Mouse (Mus musculus) embryonic facial prominence, embryonic 13.5 days (tissue): ENCODE measurements around the gene Aff1. TPM values are rescaled to one million over a fixed set of nuclear protein-coding genes. Genes with fewer than 3 reads are reported as not detected.

Source experiments
- ATAC-seq: fragments of 200-750 bp; cut with Nextera tagmentation; 2 replicates; pipeline ENCODE4 v1.8.0; 2017; ENCODE audit warnings: low read depth; ENCODE audit not compliant: insufficient number of reproducible peaks, insufficient read depth, low FRiP score, low TSS enrichment
- H3K27ac ChIP-seq: fragments of 300-500 bp; sonication (generic); 2 replicates; pipeline ENCODE4 v1.5.1; 2015; ENCODE audit warnings: moderate library complexity, mild to moderate bottlenecking, inconsistent platforms
- H3K27me3 ChIP-seq: fragments of 300-500 bp; sonication (generic); 2 replicates; pipeline ENCODE4 v1.6.1; 2015; ENCODE audit warnings: mild to moderate bottlenecking, inconsistent platforms
- H3K36me3 ChIP-seq: fragments of 300-500 bp; sonication (generic); 2 replicates; pipeline ENCODE4 v1.6.1; 2015; ENCODE audit warnings: mild to moderate bottlenecking, inconsistent platforms
- H3K4me1 ChIP-seq: fragments of 300-500 bp; sonication (generic); 2 replicates; pipeline ENCODE4 v1.6.1; 2015; ENCODE audit warnings: inconsistent platforms
- H3K4me2 ChIP-seq: fragments of 300-500 bp; sonication (generic); 2 replicates; pipeline ENCODE4 v1.6.1; 2015; ENCODE audit warnings: moderate library complexity, mild to moderate bottlenecking, inconsistent platforms
- H3K4me3 ChIP-seq: fragments of 300-500 bp; sonication (generic); 2 replicates; pipeline ENCODE4 v1.5.1; 2015; ENCODE audit warnings: mild to moderate bottlenecking, inconsistent platforms
- H3K9ac ChIP-seq: fragments of 300-500 bp; sonication (generic); 2 replicates; pipeline ENCODE4 v1.6.1; 2015; ENCODE audit warnings: mild to moderate bottlenecking, inconsistent platforms
- H3K9me3 ChIP-seq: fragments of 300-500 bp; sonication (generic); 2 replicates; pipeline ENCODE4 v1.6.1; 2016; ENCODE audit warnings: inconsistent platforms
- WGBS: fragments of 180-500 bp; shearing (Covaris S2); methylation state at CpG from one replicate; pipeline ENCODE4 v1.1.7; 2015; ENCODE audit warnings: mixed read lengths; 5-methylcytosine and 5-hydroxymethylcytosine counted together
- polyA plus RNA-seq: library from polyadenylated mRNA; unstranded; fragments of >200 nt; fragmentation: Nextera tagmentation; extraction: Ambion mirVana; gene quantifications from 2 replicates; pipeline ENCODE4 v1.2.1, GENCODE M21; 2015

Gene Aff1
- polyA plus RNA-seq, 1 experiment from 2014 or later, result 5.2 TPM

- Histone ChIP-seq H3K9ac (no peak overlapping the region), H3K36me3 (peaks cover 8% of the 10 kb centered on the region; the same call in 1 of the 2 replicates), H3K9me3 (peaks cover 6% of the 10 kb centered on the region), H3K27ac (no peak overlapping the region), H3K4me2 (no peak overlapping the region), H3K27me3 (no peaks in the 10 kb centered on the region), H3K4me3 (no peak overlapping the region), H3K4me1 (peaks cover 1% of the 10 kb centered on the region)
- no peak for ATAC-seq
- WGBS, result 100% methylated on average over 2 of the region's 2 CpGs
Observed at GRCm38 (mm10) chr5:103765758-103766431, 73.7 kb downstream of the Aff1 start.

DNA sequence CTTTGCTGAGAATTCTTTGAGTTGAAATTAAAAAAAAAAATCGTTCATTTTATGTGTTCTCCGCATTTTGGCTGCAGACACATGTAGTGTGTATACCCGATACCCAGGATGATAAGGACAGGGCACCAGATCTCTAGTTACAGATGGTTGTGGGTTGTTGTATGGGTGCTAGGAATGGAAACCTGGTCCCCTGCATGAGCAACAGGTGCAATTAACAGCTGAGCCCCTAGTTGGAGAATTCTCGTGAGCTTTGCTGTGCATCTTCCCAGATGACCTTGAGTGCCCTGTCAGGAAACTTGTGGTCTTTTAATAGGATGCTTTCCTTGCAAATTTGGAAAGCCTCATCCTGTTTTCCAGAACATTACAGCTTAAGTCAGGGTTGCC lies 74.2 kb downstream of the Aff1 start:
- H3K4me1 ChIP-seq, result peaks cover 3% of the 10 kb centered on the region; the same call in 1 of the 2 replicates
- ATAC-seq, result no peak
- no peak overlapping the region for H3K4me2 ChIP-seq
- H3K4me3 ChIP-seq, result no peak overlapping the region
- WGBS, result 96% methylated on average over 4 of the region's 4 CpGs
- no peak overlapping the region for H3K9ac ChIP-seq
- no peak overlapping the region for H3K27ac ChIP-seq
- no peaks in the 10 kb centered on the region for H3K27me3 ChIP-seq
- H3K9me3 ChIP-seq, result peaks cover 6% of the 10 kb centered on the region
- peaks cover 8% of the 10 kb centered on the region; the same call in 1 of the 2 replicates for H3K36me3 ChIP-seq

DNA sequence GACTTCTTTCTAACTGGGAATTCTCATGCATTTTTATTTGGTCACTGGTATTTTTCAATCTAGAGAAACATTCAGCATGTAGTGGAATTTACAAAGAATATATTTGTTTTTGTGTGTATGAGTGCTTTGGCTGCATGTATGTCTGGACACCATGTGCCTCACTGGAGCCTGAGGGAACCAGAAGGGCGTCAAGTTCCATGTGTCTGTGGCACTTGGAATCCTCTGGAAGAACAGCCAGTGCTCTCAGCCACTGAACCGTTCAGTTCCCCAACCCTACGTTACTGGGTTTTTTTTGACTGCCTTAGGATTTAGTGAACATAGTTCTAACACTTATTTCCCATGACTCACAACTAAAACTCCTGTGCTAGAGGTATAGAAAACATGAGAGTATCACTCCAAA lies 76.8 kb downstream of the Aff1 start:
- Histone ChIP-seq H3K4me2 (no peak overlapping the region), H3K9ac (no peak overlapping the region), H3K27ac (no peak overlapping the region), H3K9me3 (peaks cover 6% of the 10 kb centered on the region), H3K4me3 (no peak overlapping the region), H3K36me3 (peaks cover 8% of the 10 kb centered on the region; the same call in 1 of the 2 replicates), H3K27me3 (no peaks in the 10 kb centered on the region), H3K4me1 (peaks cover 25% of the 10 kb centered on the region)
- WGBS, result 79% methylated on average over 3 of the region's 3 CpGs
- ATAC-seq, result no peak

- peaks cover 8% of the 10 kb centered on the region; the same call in 1 of the 2 replicates for H3K36me3 ChIP-seq
- no peak overlapping the region for H3K27ac ChIP-seq
- no peak overlapping the region for H3K4me2 ChIP-seq
- H3K9ac ChIP-seq, result no peak overlapping the region
- H3K4me3 ChIP-seq, result no peak overlapping the region
- H3K9me3 ChIP-seq, result peaks cover 6% of the 10 kb centered on the region
- H3K27me3 ChIP-seq, result no peaks in the 10 kb centered on the region
- 73% methylated on average over 9 of the region's 9 CpGs for WGBS
- ATAC-seq, result no peak
- H3K4me1 ChIP-seq, result peaks cover 32% of the 10 kb centered on the region
Observed at GRCm38 (mm10) chr5:103769701-103770100, 77.5 kb downstream of the Aff1 start.

DNA sequence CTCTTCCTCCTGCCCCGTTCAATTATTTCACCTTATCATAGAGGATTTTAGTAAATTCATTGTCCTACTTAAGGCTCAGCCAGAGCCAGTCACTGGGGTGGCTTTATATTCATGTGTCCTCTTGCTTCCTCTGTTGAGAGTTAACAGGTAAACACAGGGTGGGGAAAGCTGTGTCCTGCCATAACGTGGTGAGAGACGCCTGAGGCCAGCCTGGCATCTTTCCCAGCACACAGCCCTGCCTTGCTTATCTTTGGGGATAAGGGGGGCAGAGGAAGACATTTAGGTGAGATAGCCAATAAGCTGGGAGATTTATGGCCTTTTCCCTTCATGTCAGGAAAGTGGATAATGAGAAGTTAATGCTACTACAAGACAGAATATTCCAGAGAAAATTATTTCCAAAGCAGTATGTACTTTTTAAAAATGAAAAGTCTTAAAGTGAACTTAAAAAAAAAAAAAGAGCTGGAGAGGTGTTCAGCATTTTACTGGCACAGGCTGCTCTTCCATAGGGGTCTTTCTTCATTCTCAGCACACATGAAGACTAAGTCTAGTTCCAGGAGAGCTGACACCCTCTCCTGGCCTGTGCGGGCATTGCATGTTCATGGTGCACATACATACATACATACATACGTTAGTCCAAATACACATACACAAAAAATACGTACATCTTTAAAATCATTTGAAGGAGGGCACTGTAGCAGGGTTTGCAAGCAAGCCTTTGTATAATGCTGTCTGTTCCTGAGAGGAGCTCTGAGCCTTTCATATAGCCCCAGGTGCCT lies 78.5 kb downstream of the Aff1 start:
- H3K27ac ChIP-seq, result no peak overlapping the region
- H3K9me3 ChIP-seq, result peaks cover 5% of the 10 kb centered on the region
- peaks cover 5% of the 10 kb centered on the region; the same call in 1 of the 2 replicates for H3K36me3 ChIP-seq
- WGBS, result 80% methylated on average over 6 of the region's 6 CpGs
- peaks cover 41% of the 10 kb centered on the region for H3K4me1 ChIP-seq
- H3K27me3 ChIP-seq, result no peaks in the 10 kb centered on the region
- H3K4me2 ChIP-seq, result no peak overlapping the region
- no peak for ATAC-seq
- H3K9ac ChIP-seq, result no peak overlapping the region
- H3K4me3 ChIP-seq, result no peak overlapping the region

DNA sequence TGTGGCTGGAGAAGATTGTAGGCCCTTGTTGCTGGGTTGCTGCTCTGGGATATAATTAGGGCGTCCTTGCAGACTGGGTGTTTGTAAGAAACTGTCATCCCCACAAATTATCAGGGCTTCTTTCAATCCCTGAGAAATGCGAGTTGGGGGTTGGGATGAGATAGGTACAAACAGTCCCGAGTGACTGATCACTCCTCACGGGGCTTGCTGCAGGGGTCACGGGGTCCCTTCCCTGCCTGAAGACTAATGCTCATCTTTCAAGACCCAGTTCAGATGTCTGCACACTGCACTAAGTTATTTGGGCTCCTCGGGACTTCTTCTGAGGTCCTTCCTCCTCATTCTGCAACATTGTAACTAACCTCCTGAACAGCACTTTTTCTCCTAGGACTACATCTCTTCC lies 79.2 kb downstream of the Aff1 start:
- ATAC-seq, result no peak
- Histone ChIP-seq H3K4me3 (no peak overlapping the region), H3K9me3 (no peaks in the 10 kb centered on the region), H3K9ac (no peak overlapping the region), H3K36me3 (no peaks in the 10 kb centered on the region), H3K27ac (no peak overlapping the region), H3K4me1 (peaks cover 41% of the 10 kb centered on the region), H3K4me2 (no peak overlapping the region), H3K27me3 (no peaks in the 10 kb centered on the region)
- WGBS, result 26% methylated on average over 6 of the region's 6 CpGs

GRCm38 (mm10) chr5:103772252-103772651 lies 80.1 kb downstream of the Aff1 start:
- WGBS, result 18% methylated on average over 4 of the region's 4 CpGs
- Histone ChIP-seq H3K27ac (peak overlapping the region; percentile 78; the same call in 1 of the 2 replicates), H3K4me3 (no peak overlapping the region), H3K9me3 (no peaks in the 10 kb centered on the region), H3K4me1 (peaks cover 45% of the 10 kb centered on the region), H3K27me3 (no peaks in the 10 kb centered on the region), H3K9ac (peak overlapping the region; percentile 55; the same call in 1 of the 2 replicates), H3K4me2 (no peak overlapping the region), H3K36me3 (no peaks in the 10 kb centered on the region)
- ATAC-seq, result no peak

DNA sequence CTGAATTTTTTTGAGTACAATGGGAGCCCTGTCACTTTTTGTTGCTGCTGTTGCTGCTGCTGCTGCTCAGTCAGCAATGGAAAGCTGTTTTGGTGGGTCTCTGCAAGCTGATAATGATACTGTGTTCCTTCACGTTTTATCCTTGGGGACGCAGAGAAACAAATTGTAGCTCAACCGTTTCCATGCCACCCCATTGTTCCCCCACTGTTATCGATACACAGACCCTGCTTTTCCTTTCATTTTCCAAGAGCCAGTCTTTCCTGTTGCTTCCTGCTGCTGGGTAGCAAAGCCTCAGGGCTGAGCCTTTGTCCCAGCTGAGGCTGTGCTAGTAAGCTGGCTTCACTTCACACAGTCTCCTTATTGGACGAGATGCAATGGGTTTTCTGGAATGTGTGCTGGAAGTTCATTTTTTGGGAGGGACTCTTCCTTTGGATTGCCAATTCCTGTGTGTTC lies 81.0 kb downstream of the Aff1 start:
- Histone ChIP-seq H3K4me1 (peaks cover 51% of the 10 kb centered on the region), H3K27me3 (no peaks in the 10 kb centered on the region), H3K27ac (peak overlapping the region; percentile 78), H3K4me3 (peak overlapping the region; percentile 12; the same call in 1 of the 2 replicates), H3K9me3 (no peaks in the 10 kb centered on the region), H3K4me2 (peak overlapping the region; percentile 44), H3K9ac (peak overlapping the region; percentile 55), H3K36me3 (no peaks in the 10 kb centered on the region)
- no peak for ATAC-seq
- 8% methylated on average over 5 of the region's 5 CpGs for WGBS

- Histone ChIP-seq H3K4me1 (peaks cover 68% of the 10 kb centered on the region), H3K4me2 (no peak overlapping the region), H3K9me3 (no peaks in the 10 kb centered on the region), H3K4me3 (no peak overlapping the region), H3K27me3 (no peaks in the 10 kb centered on the region), H3K9ac (no peak overlapping the region), H3K36me3 (no peaks in the 10 kb centered on the region), H3K27ac (no peak overlapping the region; the same call in 1 of the 2 replicates)
- 47% methylated on average over 11 of the region's 11 CpGs for WGBS
- no peak for ATAC-seq
Observed at GRCm38 (mm10) chr5:103774703-103775333, 82.6 kb downstream of the Aff1 start.

- Histone ChIP-seq H3K9me3 (no peaks in the 10 kb centered on the region), H3K4me3 (no peak overlapping the region), H3K27ac (no peak overlapping the region), H3K4me1 (peaks cover 69% of the 10 kb centered on the region), H3K9ac (no peak overlapping the region), H3K36me3 (no peaks in the 10 kb centered on the region), H3K4me2 (no peak overlapping the region), H3K27me3 (no peaks in the 10 kb centered on the region)
- WGBS, result 80% methylated on average over 13 of the region's 13 CpGs
- no peak for ATAC-seq
Observed at GRCm38 (mm10) chr5:103775429-103775828, 83.3 kb downstream of the Aff1 start.

DNA sequence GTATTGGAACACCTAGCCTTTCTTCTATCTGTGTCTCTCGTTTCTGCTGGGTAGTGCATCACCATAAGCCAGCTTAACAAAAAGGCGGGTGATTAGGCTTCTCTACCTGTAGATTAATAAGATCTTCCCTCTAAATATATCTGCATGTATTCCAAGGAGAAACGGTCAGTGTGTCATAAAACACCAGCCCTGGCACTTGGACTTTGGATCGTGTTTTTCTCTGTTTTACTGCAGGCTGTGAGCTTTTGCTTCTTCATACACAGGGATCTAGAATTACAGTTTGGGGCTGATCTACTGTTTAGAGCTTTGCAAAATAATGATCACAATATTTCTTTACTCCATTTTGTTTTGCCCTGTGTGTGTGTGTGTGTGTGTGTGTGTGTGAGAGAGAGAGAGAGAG lies 84.7 kb downstream of the Aff1 start:
- Histone ChIP-seq H3K9me3 (no peaks in the 10 kb centered on the region), H3K27ac (no peak overlapping the region), H3K4me3 (no peak overlapping the region), H3K27me3 (no peaks in the 10 kb centered on the region), H3K4me1 (peaks cover 70% of the 10 kb centered on the region), H3K36me3 (no peaks in the 10 kb centered on the region), H3K9ac (no peak overlapping the region), H3K4me2 (no peak overlapping the region)
- ATAC-seq, result no peak
- 72% methylated on average over 4 of the region's 4 CpGs for WGBS
